Mouse (Mus musculus) heart, embryonic 11.5 days (tissue): ENCODE results near the gene Celsr2. TPM values are rescaled to one million over a fixed set of nuclear protein-coding genes. Genes with fewer than 3 reads are reported as not detected.

Experiments
- polyA plus RNA-seq: library from polyadenylated mRNA; unstranded; fragments of >200 nt; fragmentation: Nextera tagmentation; extraction: Ambion mirVana; gene quantifications from 2 replicates; pipeline ENCODE4 v1.2.1, GENCODE M21; 2014

The Celsr2 gene
- polyA plus RNA-seq, 1 experiment from 2014 or later: 3.7 TPM

Other genes with a start within 250 kb of the Celsr2 start
- gene Amigo1, start 229.2 kb downstream of the Celsr2 start, polyA plus RNA-seq: 1.3 and 1.9 TPM in 2 replicates
- gene Cyb561d1, start 214.3 kb downstream of the Celsr2 start, polyA plus RNA-seq: 1.7 and 2.0 TPM in 2 replicates
- gene Atxn7l2, start 204.6 kb downstream of the Celsr2 start, polyA plus RNA-seq: 7.1 and 8.4 TPM in 2 replicates
- 1.0 and 1.1 TPM in 2 replicates for gene Sypl2, start 188.9 kb downstream of the Celsr2 start, polyA plus RNA-seq
- gene Psma5, start 158.6 kb downstream of the Celsr2 start, polyA plus RNA-seq: 242 TPM in 2 replicates
- 20.2 and 28.7 TPM in 2 replicates for gene Sort1, start 131.5 kb downstream of the Celsr2 start, polyA plus RNA-seq
- 70.4 and 77.2 TPM in 2 replicates for gene Mybphl, start 50.6 kb downstream of the Celsr2 start, polyA plus RNA-seq
- 25.0 and 28.9 TPM in 2 replicates for gene Psrc1, start 31.7 kb downstream of the Celsr2 start, polyA plus RNA-seq
- 103 and 114 TPM in 2 replicates for gene Sars, start 29.7 kb upstream of the Celsr2 start, polyA plus RNA-seq
- not detected in 2 replicates for gene 1700013F07Rik, start 118.6 kb upstream of the Celsr2 start, polyA plus RNA-seq
- gene 5330417C22Rik, start 121.0 kb upstream of the Celsr2 start, polyA plus RNA-seq: 0.59 and 0.63 TPM in 2 replicates
- gene Tmem167b, start 146.9 kb upstream of the Celsr2 start, polyA plus RNA-seq: 31.7 and 34.6 TPM in 2 replicates
- gene Taf13, start 156.1 kb upstream of the Celsr2 start, polyA plus RNA-seq: 25.4 and 31.8 TPM in 2 replicates
- 7.5 and 8.9 TPM in 2 replicates for gene Wdr47, start 175.7 kb upstream of the Celsr2 start, polyA plus RNA-seq
- 50.0 and 50.1 TPM in 2 replicates for gene Clcc1, start 238.4 kb upstream of the Celsr2 start, polyA plus RNA-seq